Mouse (Mus musculus): ENCODE results near the gene Guca1b.

- TF ChIP-seq CTCF (IDR thresholded peaks at IDR 0.05; ENCODE audit: low read depth, low read length) (no peak), GATA1 (IDR thresholded peaks at IDR 0.05; ENCODE audit: borderline replicate concordance, low read length) (no peak), TAL1 (conservative IDR thresholded peaks at IDR 0.05; ENCODE audit: low read depth, low read length) (no peak), POLR2AphosphoS5 (IDR thresholded peaks at IDR 0.05; ENCODE audit: insufficient replicate concordance, low read depth, low read length) (no peak), GATA2 (IDR thresholded peaks at IDR 0.05; ENCODE audit: borderline replicate concordance, low read depth, low read length) (no peak)
Measured at GRCm38 (mm10) chr17:47436156-47436906, 51.1 kb downstream of the Guca1b start, which contains the start of gene AI661453.
